In genomic region chr3:51741824-51742223, GRCm38 (mm10) we compare ENCODE assay signal across 14 mouse cellular contexts.
DNase-seq lines count a peak whose midpoint lies in the region; ATAC-seq lines count a peak whose summit lies in the region.
"Had no signal": no experiment of that assay in that cellular context is flagged by ENCODE, and none has a peak within 500 bp of the region (broad histone marks: within the 10 kb centered on the region; RNA-seq: fewer than 3 reads in every experiment).

No protein-coding gene starts in this region.

- DNase-seq in kidney, adult 18-20 months = no peak
- DNase-seq in embryo, embryonic 10.5 days (ENCODE audit: low spot score) = peak; percentile 46
- no peak for DNase-seq in adipocyte (ENCODE audit: low spot score)
- DNase-seq in natural killer cell, adult 2 months (ENCODE audit: low spot score in 2 of 2) = no peak
- no peak for DNase-seq in cerebellum, adult 9-10 months
- DNase-seq: cerebellum, postnatal 10 days; kidney, adult 9 months; right cerebral cortex, postnatal 14 days; thymus, adult 18-20 months had no signal

- H3K4me1 ChIP-seq in kidney, embryonic 15.5 days = peaks cover 58% of the 10 kb centered on the region
- H3K4me1 ChIP-seq in heart, embryonic 15.5 days (replicated peaks) = peaks cover 45% of the 10 kb centered on the region
- peaks cover 22% of the 10 kb centered on the region for H3K4me1 ChIP-seq in midbrain, embryonic 15.5 days

- 0 out of 2 replicates have a peak overlapping the region, but pooled peaks have one; percentile 18 for H3K27ac ChIP-seq in kidney, embryonic 15.5 days
- H3K27ac ChIP-seq in heart, embryonic 15.5 days = peak overlapping the region; percentile 55
- peak overlapping the region; percentile 17; the same call in 1 of the 2 replicates for H3K27ac ChIP-seq in midbrain, embryonic 15.5 days
- H3K27ac ChIP-seq: midbrain, embryonic 12.5 days had no signal

- H3K27me3 ChIP-seq in kidney, embryonic 15.5 days = no peaks in the 10 kb centered on the region
- H3K27me3 ChIP-seq in heart, embryonic 15.5 days = no peaks in the 10 kb centered on the region
- no peaks in the 10 kb centered on the region for H3K27me3 ChIP-seq in midbrain, embryonic 15.5 days (replicated peaks)
- H3K27me3 ChIP-seq: CH12.LX; midbrain, embryonic 12.5 days had no signal

- H3K9ac ChIP-seq in kidney, embryonic 15.5 days = no peak overlapping the region
- H3K9ac ChIP-seq in heart, embryonic 15.5 days = no peak overlapping the region
- no peak overlapping the region for H3K9ac ChIP-seq in midbrain, embryonic 15.5 days
- H3K9ac ChIP-seq: midbrain, embryonic 12.5 days had no signal

- no peaks in the 10 kb centered on the region for H3K36me3 ChIP-seq in kidney, embryonic 15.5 days
- H3K36me3 ChIP-seq in heart, embryonic 15.5 days = no peaks in the 10 kb centered on the region
- H3K36me3 ChIP-seq in midbrain, embryonic 15.5 days (replicated peaks) = no peaks in the 10 kb centered on the region
- H3K36me3 ChIP-seq: midbrain, embryonic 12.5 days had no signal

- no peak overlapping the region for H3K4me2 ChIP-seq in kidney, embryonic 15.5 days
- H3K4me2 ChIP-seq in heart, embryonic 15.5 days = no peak overlapping the region
- H3K4me2 ChIP-seq in midbrain, embryonic 15.5 days = no peak overlapping the region
- H3K4me2 ChIP-seq: midbrain, embryonic 12.5 days had no signal

- 62% methylated on average over 10 of the region's 10 CpGs for WGBS in kidney, embryonic 15.5 days
- 50% methylated on average over 10 of the region's 10 CpGs for WGBS in heart, embryonic 15.5 days
- 75% methylated on average over 10 of the region's 10 CpGs for WGBS in midbrain, embryonic 15.5 days

- ATAC-seq in kidney, embryonic 15.5 days (replicated peaks; ENCODE audit: low FRiP score) = no peak
- peak; percentile 68 for ATAC-seq in heart, embryonic 15.5 days (replicated peaks; ENCODE audit: insufficient number of reproducible peaks, insufficient read depth, low FRiP score, low read depth)
- 0 out of 2 replicates have a peak, but pooled peaks have one; percentile 18 for ATAC-seq in midbrain, embryonic 15.5 days (replicated peaks)

- no peak overlapping the region for H3K4me3 ChIP-seq in kidney, embryonic 15.5 days (replicated peaks)
- no peak overlapping the region for H3K4me3 ChIP-seq in heart, embryonic 15.5 days
- no peak overlapping the region for H3K4me3 ChIP-seq in midbrain, embryonic 15.5 days
- H3K4me3 ChIP-seq: midbrain, embryonic 12.5 days had no signal

- no peaks in the 10 kb centered on the region for H3K9me3 ChIP-seq in kidney, embryonic 15.5 days (replicated peaks)
- no peaks in the 10 kb centered on the region for H3K9me3 ChIP-seq in heart, embryonic 15.5 days (replicated peaks)
- H3K9me3 ChIP-seq in midbrain, embryonic 15.5 days = no peaks in the 10 kb centered on the region
- H3K9me3 ChIP-seq: midbrain, embryonic 12.5 days had no signal
